Mouse (Mus musculus) right cerebral cortex, adult 2 months (tissue): ENCODE data around the gene Necap1.

Source experiments
- DNase-seq, 2 experiments: peaks; one replicate each; pipeline ENCODE4 v3.0.0; 2021 to 2022; ENCODE audit warnings: low spot score in 2 of 2

The Necap1 gene

DNA sequence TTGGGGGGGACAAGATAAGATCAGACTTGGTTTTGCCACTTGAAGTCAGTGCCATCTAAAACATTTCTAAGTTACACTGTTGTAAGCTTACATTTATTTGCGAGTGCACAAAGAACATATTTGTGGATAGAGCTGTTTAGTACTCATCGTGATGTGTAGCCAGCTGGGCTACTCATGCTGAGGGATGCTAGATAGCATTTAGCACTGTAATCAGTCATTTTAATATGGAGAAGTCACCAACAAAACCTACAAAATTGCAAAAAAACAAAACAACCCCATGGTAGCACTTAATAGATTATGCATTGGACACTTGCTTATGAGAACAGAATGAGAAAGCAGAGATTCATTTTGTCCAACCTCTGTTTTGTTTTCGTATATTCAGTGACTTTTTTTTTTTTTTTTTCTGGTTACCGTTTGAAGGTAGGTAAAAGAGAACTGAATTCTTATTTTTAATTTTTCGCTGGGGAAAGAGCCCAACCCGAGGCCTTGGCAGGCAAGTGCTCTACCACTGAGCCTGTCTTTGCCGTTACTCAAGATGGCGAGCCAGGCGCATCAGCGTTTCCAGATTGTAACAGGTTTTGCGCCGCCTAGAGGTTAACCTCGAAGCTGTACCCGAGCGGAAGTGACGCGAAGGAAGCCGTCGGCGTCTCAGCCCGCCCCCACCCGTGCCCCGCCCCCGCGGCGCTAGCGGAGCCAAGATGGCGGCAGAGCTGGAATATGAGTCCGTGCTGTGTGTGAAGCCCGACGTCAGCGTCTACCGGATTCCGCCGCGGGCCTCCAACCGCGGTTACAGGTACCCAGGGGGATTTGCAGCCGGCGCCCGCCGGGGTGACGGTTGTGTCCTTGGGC is at the start of gene Necap1:
Necap1 (plus strand) TSS at position 604 of the 849 bp plus-strand sequence.
- peak; percentile 99 for DNase-seq

DNA sequence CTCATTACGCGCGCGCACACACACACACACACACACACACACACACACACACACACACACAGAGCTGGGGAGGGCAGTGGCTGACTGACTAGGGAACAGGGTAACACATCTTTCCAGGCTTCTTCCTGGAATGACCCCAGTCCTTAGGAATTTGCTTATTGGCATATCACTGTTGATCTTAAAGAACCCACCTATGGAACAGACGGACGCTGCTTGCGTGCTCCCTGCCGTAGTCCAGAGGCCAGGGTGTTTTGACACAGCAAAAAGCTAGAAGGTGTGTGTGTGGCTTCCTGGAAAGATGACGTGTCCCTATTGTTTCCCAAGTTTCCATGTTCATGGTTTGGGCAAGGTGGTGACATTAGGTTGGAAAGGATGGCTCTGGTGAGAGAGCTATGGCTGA is 49.1 kb upstream of the Necap1 start:
- DNase-seq: no peak

- DNase-seq: peak; percentile 90 to 91
These were observed 48.1 kb upstream of the Necap1 start for GRCm38 (mm10) chr6:122825923-122826742.

DNA sequence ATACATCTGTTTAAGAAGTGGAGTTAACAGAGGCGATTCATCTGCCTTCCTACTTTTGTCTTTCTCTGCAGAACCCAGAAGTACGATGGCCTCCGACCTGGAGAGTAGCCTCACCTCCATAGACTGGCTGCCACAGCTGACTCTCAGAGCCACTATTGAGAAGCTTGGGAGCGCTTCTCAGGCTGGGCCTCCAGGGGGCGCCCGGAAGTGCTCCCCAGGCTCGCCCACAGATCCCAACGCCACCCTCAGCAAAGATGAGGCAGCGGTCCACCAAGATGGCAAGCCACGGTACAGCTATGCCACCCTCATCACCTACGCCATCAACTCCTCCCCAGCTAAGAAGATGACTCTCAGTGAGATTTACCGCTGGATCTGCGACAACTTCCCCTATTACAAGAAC is 46.2 kb upstream of the Necap1 start:
- DNase-seq: no peak

GRCm38 (mm10) chr6:122832880-122833279 is 41.4 kb upstream of the Necap1 start:
- DNase-seq: peak in 1 of 2 experiments; percentile 37

DNA sequence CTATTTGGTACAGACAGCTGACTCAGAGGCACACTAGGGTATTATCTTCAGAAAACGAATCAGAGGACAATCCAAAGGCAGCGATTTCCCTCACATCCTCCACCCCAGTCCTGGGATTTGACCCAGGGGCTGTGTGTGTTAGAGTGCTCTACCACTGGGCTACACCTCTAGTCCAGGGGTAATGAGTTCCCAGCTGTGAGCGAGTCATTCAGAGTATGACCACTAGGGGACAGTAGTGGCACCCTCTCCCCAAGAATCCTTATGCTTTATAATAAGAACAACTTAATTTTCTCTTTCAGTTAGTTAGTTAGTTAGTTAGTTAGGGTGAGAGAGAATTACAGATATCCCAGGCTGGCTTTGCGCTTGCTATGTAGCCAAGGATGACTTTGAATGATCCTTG is 39.9 kb upstream of the Necap1 start:
- no peak for DNase-seq

- DNase-seq: no peak
These were observed 37.3 kb upstream of the Necap1 start for GRCm38 (mm10) chr6:122836974-122837373.

- no peak for DNase-seq
These were observed 36.7 kb upstream of the Necap1 start for GRCm38 (mm10) chr6:122837539-122837938.

- no peak for DNase-seq
These were observed 30.5 kb upstream of the Necap1 start for GRCm38 (mm10) chr6:122843759-122844158.

DNA sequence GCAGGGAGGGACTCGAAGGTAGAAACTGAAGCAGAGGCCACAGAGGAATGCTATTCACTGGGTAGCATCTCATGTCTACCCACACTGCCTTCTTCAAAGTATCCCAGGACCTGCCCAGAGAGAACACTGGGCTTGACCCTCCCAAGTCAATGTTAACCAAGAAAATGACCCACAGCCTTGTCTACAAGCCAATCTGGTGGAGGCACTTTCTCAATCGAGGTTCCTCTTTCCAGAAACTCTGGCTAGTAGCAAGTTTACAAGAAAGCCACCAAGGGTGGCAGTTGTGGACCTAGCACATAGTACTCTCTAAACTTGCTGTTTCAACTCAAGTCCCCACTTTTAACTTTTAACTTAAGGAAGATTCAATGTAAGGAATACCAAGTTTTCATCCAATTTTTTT is 21.6 kb upstream of the Necap1 start:
- DNase-seq: no peak

DNA sequence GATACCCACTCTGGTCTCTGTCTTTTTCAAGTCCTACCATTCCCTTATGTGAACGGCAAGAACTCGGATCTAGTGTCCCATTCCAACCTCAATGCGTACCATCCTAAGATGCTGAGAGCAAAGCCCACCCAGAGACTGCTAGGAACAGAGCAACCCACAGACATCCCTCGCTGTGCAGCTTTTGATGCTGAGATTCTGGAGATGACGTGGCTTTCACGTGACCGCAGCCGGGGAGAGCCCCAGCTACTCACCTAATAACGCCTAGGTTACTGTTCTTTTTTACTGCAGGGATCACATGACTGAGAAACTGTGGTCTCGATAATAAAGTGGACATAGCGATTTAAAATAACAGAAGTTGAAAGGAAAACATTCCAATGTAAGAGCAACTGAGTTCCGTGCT is 19.7 kb upstream of the Necap1 start:
- DNase-seq: no peak

DNA sequence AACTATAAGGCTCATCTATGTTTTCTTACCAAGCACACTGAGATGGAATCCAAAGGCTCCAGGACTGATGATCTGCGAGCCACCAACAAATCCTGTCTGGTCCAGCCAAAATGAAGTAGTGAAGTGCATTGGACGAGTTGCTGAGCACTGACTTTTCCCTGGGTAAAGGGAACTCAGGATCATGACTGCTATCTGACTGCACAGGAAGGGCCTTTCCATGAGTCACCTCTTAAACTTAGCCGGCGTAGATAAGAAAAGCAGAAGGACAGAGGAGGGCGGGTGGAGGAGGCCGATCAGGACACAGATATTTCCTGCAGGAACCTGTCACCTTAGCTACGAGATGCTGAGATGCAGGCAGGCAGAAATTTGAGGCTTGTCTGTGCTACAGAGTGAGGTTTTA is 18.3 kb upstream of the Necap1 start, which contains the start of gene C3ar1:
C3ar1 (minus strand) TSS at position 207 of the 400 bp plus-strand sequence.
- no peak for DNase-seq

DNA sequence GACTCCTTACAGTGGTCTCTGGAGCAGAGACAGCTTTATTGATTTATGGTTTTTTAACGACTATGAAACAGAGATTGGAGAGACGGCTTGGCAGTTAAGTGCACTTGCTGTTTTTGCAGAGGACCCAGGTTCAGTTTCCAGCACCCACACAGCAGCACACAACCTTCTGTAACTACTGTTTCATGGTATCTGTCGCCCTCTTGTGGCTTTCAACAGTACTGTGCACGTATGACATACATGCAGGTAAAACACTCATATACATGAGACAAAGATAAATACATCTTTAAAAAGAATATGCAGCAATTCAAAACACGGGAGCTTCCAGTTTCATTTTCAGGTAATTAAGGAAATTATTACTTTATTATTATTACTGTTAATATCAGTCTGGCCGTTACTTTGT is 11.8 kb upstream of the Necap1 start:
- no peak for DNase-seq

DNA sequence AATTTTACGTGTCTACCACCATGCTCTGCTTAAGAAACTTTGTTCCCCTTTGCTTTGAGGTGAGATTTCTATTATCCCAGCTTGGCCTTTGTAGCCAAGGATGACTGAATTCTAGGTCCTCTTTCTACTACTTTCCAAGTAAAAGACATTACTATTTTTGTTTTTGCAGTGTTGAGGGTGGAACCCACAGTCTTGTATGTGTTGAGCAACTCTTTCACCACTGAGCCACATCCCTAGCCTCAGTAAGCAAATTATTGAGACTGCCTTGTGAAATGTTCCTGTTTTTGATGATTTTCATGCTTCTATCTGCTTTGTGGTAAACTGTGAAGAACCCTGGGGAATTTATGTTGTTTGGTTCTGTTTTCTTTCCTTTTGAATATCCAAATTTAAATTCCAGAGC is 11.4 kb upstream of the Necap1 start:
- DNase-seq: no peak

GRCm38 (mm10) chr6:122867914-122868313 is 6.4 kb upstream of the Necap1 start:
- no peak for DNase-seq

- no peak for DNase-seq
These were observed 4.4 kb upstream of the Necap1 start for GRCm38 (mm10) chr6:122869846-122870245.

GRCm38 (mm10) chr6:122872800-122873199 is 1.5 kb upstream of the Necap1 start:
- no peak for DNase-seq

- DNase-seq: no peak
These were observed 581 bp downstream of the Necap1 start for GRCm38 (mm10) chr6:122874720-122875389.

DNA sequence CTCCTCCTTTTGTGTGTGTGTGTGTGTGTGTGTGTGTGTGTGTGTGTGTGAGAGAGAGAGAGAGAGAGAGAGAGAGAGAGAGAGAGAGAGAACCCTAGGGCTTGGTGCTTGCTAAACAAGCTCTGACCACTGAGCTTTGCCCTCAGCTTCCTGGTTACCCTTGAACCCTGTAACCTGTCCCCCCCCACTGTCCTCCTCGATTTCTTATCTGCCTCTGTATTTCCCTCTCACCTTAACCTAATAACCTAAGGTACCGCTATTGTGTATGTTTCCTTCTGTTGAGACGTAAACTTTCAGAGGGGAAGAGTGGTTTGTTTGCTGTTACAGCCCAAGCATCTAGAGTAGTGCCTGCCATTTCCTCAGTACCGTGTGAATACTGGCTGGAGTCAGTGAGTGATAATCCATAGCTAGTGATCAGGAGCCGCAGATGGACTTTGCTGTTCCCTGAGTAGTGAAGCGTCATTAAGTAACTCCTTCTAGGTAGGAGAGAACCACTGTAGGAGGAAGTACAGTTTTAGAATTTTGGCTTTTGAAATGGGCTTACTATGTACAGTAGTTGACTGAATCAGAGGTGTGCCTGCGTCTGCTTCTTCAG is 5.0 kb downstream of the Necap1 start:
- DNase-seq: no peak

DNA sequence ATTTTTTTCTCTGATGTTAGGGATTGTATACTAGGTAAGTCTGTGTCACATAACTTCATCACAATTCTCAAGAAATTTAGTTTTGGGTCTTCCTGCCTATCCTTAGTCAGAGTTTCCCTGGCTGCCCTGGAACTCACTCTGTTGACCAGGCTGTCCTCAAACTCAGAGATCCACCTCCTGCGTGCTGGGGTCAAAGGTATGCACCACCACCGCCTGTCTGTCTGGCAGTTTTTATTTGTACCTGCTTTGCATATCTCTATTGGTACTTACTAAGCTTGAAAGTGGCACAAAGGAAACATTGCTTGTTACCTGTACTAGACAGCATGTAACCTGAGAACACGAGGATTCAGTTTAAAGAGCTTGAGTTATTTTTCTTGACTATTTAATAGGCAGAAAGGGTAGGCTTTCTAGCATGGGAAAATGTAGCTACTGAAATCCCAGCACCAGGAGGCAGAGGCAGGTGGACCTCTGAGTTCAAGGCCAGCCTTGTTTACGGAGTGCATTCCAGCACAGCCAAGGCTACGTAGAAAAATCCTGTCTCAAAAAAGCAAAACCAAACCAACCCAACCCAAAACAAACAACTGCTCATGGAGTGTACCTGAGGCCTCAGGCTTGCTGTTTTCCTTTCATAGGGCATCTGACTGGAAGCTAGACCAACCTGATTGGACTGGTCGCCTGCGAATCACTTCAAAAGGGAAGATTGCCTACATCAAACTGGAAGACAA is 5.7 kb downstream of the Necap1 start:
- DNase-seq: no peak

DNA sequence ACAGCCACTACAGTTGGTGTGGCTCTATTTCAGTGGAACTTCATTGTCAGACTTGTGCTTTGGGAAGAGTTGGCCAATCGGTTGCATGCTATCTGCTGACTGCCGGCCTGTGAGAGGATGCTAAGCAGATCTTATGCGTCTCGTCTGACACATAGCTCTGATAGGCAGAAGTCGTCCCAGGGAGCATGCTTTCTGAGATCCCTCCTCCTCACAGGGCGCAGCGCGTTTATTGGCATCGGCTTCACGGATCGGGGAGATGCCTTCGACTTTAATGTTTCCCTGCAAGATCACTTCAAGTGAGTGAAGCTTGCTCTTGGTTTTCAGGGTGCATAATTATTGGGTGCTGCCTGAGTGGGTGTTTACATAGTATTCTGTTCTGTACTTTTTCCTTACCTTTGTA is 7.0 kb downstream of the Necap1 start:
- no peak for DNase-seq
